Mouse (Mus musculus) kidney, postnatal 0 days (tissue): ENCODE data around the gene Apoc1. TPM values are rescaled to one million over a fixed set of nuclear protein-coding genes. Genes with fewer than 3 reads are reported as not detected.
A peak's percentile ranks its signal among the peaks of the same experiment; 100 is the strongest.

ENCODE experiments used
- ATAC-seq: fragments of 200-750 bp; cut with Nextera tagmentation; replicated peaks from 2 replicates; pipeline ENCODE4 v1.8.0; 2017; ENCODE audit warnings: low read depth, moderate number of reproducible peaks, moderate TSS enrichment, moderate library complexity; ENCODE audit not compliant: low FRiP score
- DNase-seq: peaks from one replicate; pipeline ENCODE4 v3.0.0-alpha.2; 2016; ENCODE audit warnings: low spot score
- H3K27ac ChIP-seq: fragments of 300-500 bp; sonication (generic); 2 replicates; pipeline ENCODE4 v1.5.1; 2014; ENCODE audit warnings: mild to moderate bottlenecking
- H3K27me3 ChIP-seq: fragments of 300-500 bp; sonication (generic); 2 replicates; pipeline ENCODE4 v1.6.1; 2014; ENCODE audit warnings: low read length, mixed read lengths; ENCODE audit not compliant: insufficient read depth
- H3K36me3 ChIP-seq: fragments of 300-500 bp; sonication (generic); 2 replicates; pipeline ENCODE4 v1.6.1; 2014; ENCODE audit warnings: low read length, mixed read lengths; ENCODE audit not compliant: insufficient read depth
- H3K4me1 ChIP-seq: fragments of 300-500 bp; sonication (generic); replicated peaks from 2 replicates; pipeline ENCODE4 v1.6.1; 2014; ENCODE audit warnings: antibody characterized with exemption, low read length, mixed read lengths; ENCODE audit not compliant: insufficient read depth
- H3K4me2 ChIP-seq: fragments of 300-500 bp; sonication (generic); 2 replicates; pipeline ENCODE4 v1.6.1; 2014; ENCODE audit warnings: mild to moderate bottlenecking, low read length, moderate library complexity, mixed read lengths
- H3K4me3 ChIP-seq: fragments of 300-500 bp; sonication (generic); replicated peaks from 2 replicates; pipeline ENCODE4 v1.5.1; 2014; ENCODE audit warnings: low read depth, low read length
- H3K9ac ChIP-seq: fragments of 300-500 bp; sonication (generic); 2 replicates; pipeline ENCODE4 v1.6.1; 2014; ENCODE audit warnings: low read depth, low read length
- H3K9me3 ChIP-seq: fragments of 300-500 bp; sonication (generic); replicated peaks from 2 replicates; pipeline ENCODE4 v1.6.1; 2016; ENCODE audit warnings: low read length, inconsistent platforms, mixed read lengths
- CTCF ChIP-seq: IDR thresholded peaks from 2 replicates; pipeline ENCODE4 v1.5.1; 2016; ENCODE audit warnings: antibody characterized with exemption, low read depth, mild to moderate bottlenecking, moderate library complexity
- WGBS: fragments of 180-500 bp; shearing (Covaris S2); extraction: QIAGEN DNeasy Blood & Tissue Kit; methylation state at CpG from one replicate; pipeline ENCODE4 v1.1.7; 2014; 5-methylcytosine and 5-hydroxymethylcytosine counted together
- polyA plus RNA-seq: library from polyadenylated mRNA; unstranded; fragments of >200 nt; fragmentation: Nextera tagmentation; extraction: Ambion mirVana; gene quantifications from 2 replicates; pipeline ENCODE4 v1.2.1, GENCODE M21; 2015

Apoc1 gene
- 37.1 and 48.4 TPM in 2 replicates for polyA plus RNA-seq

DNA sequence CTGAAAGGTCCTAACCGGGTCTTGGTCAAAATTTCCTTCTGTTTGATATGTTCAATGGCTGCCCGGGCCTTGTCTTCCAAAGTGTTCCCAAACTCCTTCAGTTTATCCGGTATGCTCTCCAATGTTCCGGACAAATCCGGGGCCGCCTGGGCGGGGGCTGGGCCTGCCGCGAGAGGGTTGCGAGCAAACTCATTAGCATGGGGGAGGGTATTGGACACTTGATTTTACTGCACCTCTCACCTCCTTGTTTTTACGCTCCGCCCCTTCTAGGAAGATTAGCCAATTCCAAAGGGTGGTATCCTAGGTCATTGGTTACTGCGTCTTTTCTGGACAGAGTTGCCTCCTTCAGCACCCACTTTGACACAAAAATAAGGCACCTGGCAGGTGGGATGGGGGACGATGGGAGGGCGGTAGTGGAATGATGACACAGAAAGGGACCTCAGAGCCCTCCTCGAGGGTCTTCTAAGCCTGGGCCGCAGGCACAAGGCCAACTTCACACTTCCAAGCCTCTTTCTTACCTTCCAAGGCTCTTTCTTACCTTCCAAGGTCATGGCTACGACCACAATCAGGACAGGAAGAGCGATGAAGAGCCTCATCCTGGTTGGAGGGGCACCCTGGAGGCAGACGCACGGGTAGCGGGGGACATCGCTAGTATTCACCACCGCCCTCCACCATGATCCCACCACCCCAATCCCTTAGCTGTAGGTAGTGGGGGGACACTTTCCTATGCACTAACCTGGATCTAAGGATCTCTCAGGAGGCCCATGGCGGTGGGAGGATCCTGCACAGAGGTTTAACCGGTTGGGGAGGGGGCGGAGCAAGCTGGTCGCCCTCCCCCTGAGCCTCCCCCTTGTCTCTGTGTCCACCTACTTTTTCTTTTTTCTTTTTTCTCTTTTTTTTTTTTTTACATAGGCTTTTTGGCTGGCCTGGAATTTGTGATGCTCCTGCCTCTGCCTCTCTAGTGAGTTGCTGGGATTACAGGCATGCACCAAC, at the start of gene Apoc1:
Gene Apoc1, minus strand, starts transcription at position 788 of the 993 bp plus-strand sequence.
- Histone ChIP-seq H3K36me3 (no peaks in the 10 kb centered on the region), H3K9ac (no peak within 1 kb of the TSS), H3K27ac (0 out of 2 replicates have a peak within 1 kb of the TSS, but pooled peaks have one; percentile 36), H3K9me3 (no peaks in the 10 kb centered on the region), H3K27me3 (no peaks in the 10 kb centered on the region), H3K4me2 (no peak within 1 kb of the TSS), H3K4me1 (peaks cover 5% of the 10 kb centered on the region), H3K4me3 (no peak within 1 kb of the TSS)
- ATAC-seq: no peak
- WGBS: 45% methylated on average over 28 of the region's 28 CpGs
- no peak for TF ChIP-seq CTCF
- no peak for DNase-seq

DNA sequence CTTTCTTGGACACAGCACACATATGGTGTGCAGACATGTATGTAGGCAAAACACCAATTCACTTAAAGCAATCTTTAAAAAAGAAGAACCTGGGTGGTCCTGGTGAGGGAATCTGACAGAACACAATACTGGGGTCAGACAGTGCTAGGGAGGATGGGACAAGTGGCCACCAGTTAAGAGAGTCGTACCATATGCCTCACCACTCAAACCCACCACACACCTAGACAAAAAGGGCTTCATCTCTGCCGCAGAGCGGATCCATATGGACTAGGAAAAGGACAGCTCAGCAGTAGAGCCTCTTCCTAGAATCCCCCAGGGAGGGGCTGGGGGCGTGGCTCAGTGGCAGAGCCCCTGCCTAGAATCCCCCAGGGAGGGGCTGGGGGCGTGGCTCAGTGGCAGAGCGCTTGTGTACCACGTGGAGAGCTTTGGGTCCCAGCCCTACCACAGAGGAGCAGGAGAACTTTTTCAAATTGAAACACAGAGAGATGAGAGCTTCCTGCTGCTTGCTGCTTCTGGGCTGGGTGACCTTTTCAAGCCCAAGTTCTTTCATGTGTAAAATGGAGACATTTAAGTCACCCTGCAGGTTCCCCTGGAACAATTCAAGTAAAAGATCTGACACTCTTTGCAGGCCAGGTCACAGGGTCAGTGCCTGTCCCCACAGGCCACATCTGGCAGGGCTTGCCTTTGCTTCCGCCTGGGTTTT, 49.0 kb upstream of the Apoc1 start:
- DNase-seq: peak; percentile 82
- TF ChIP-seq CTCF: no peak
- Histone ChIP-seq H3K27ac (peak overlapping the region; percentile 60), H3K4me1 (peaks cover 24% of the 10 kb centered on the region), H3K9me3 (no peaks in the 10 kb centered on the region), H3K36me3 (peaks cover 20% of the 10 kb centered on the region), H3K4me2 (no peak overlapping the region), H3K9ac (no peak overlapping the region), H3K4me3 (no peak overlapping the region), H3K27me3 (no peaks in the 10 kb centered on the region)
- peak; percentile 44; the same call in 1 of the 2 replicates for ATAC-seq
- WGBS: 15% methylated on average over 8 of the region's 8 CpGs

DNA sequence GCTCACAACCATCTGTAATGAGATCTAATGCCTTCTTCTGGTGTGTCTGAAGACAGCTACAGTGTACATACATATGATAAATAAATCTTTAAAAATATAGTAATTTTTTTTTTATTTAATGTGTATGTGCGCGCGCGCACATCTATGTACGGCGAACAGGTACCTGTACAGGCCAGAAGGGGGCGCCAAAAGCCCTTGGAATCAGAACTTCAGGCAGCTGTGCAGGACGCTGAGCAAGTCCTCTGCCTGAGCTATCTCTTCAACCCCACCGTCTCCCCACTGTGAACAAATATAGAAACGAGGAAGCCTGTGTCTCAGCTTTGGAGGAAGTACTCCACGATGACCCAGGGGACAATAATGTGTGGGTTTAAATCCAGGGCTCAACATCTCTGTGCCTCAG, 47.8 kb upstream of the Apoc1 start:
- Histone ChIP-seq H3K9me3 (no peaks in the 10 kb centered on the region), H3K4me2 (no peak overlapping the region), H3K27me3 (no peaks in the 10 kb centered on the region), H3K27ac (no peak overlapping the region), H3K4me1 (peaks cover 19% of the 10 kb centered on the region; the same call in 1 of the 2 replicates), H3K36me3 (peaks cover 28% of the 10 kb centered on the region), H3K4me3 (no peak overlapping the region), H3K9ac (no peak overlapping the region)
- WGBS: 92% methylated on average over 11 of the region's 11 CpGs
- DNase-seq: no peak
- TF ChIP-seq CTCF: peak; percentile 43; the same call in 1 of the 2 replicates
- no peak for ATAC-seq

DNA sequence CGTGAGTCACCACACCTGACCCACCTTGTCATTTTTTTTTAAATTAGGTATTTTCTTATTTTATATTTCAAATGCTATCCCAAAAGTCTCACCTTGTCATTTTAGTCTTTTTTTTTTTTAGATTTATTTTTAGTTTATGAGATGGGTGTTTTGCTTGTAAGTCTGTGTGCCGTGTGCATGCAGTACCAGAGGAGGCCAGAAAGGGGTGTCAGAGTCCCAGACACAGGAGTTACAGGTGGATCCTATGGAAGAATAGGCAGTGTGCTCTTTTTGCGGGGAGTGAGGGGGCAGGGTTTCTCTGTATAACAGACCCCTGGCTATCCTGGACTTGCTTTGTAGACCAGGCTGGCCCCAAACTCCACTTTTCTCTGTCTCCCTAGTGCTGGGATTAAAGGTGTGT, 46.3 kb upstream of the Apoc1 start:
- Histone ChIP-seq H3K27me3 (no peaks in the 10 kb centered on the region), H3K4me3 (no peak overlapping the region), H3K9ac (no peak overlapping the region), H3K27ac (no peak overlapping the region), H3K36me3 (peaks cover 39% of the 10 kb centered on the region), H3K4me1 (0 out of 2 replicates have a peak, but pooled peaks cover 12% of the 10 kb centered on the region), H3K9me3 (no peaks in the 10 kb centered on the region), H3K4me2 (no peak overlapping the region)
- peak; percentile 57; the same call in 1 of the 2 replicates for TF ChIP-seq CTCF
- WGBS: 89% methylated on average over 3 of the region's 3 CpGs
- DNase-seq (peak; percentile 33), ATAC-seq (no peak)

GRCm38 (mm10) chr7:19736389-19737057, 44.1 kb upstream of the Apoc1 start:
- Histone ChIP-seq H3K36me3 (peaks cover 51% of the 10 kb centered on the region), H3K9me3 (no peaks in the 10 kb centered on the region), H3K27ac (0 out of 2 replicates have a peak overlapping the region, but pooled peaks have one; percentile 36), H3K27me3 (no peaks in the 10 kb centered on the region), H3K4me1 (0 out of 2 replicates have a peak, but pooled peaks cover 5% of the 10 kb centered on the region), H3K4me2 (no peak overlapping the region), H3K4me3 (no peak overlapping the region), H3K9ac (no peak overlapping the region)
- 71% methylated on average over 16 of the region's 16 CpGs for WGBS
- no peak for TF ChIP-seq CTCF
- ATAC-seq: no peak
- no peak for DNase-seq
